Mouse (Mus musculus) megakaryocyte, embryonic 14.5 days (primary cell): ENCODE results near the gene Itga7.

Source experiments
- FLI1 ChIP-seq: IDR thresholded peaks from 2 replicates; pipeline ENCODE4 v1.6.1; 2012; ENCODE audit warnings: low read length, inconsistent platforms, mixed read lengths
- GATA1 ChIP-seq: IDR thresholded peaks from 3 replicates; pipeline ENCODE4 v1.6.1; 2012; ENCODE audit warnings: mixed read lengths, low read length, inconsistent platforms, borderline replicate concordance

GRCm38 (mm10) chr10:128933976-128934721 is 531 bp downstream of the Itga7 start:
- TF ChIP-seq FLI1 (no peak), GATA1 (no peak)
